ENCODE assay signal across 18 mouse cellular contexts in the genomic region with DNA sequence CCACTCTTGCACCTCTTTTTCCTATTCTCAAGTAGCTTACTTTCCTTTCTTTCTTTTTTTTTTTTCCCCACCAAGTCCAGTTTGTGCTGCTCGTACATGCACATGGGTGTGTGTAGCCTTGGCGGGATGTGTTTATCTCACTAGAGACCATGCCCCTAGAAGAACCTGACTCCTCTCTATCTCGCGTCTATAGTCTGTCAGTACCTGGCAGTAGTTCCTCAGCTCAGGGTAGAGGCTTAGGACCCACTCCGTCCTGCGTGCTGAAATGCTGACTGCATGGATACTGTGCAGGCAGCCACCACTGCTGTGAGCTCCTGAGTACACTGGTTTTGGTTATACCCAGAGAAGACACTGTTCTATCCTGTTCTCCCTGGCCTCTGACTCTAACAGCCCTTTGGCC.
DNase-seq lines count a peak whose midpoint lies in the region; ATAC-seq and TF ChIP-seq lines count a peak whose summit lies in the region.
"Had no signal": no experiment of that assay in that cellular context is flagged by ENCODE, and none has a peak within 500 bp of the region (broad histone marks: within the 10 kb centered on the region; RNA-seq: fewer than 3 reads in every experiment).

No protein-coding gene starts in this region.

- H3K27ac ChIP-seq in lung, embryonic 14.5 days (ENCODE audit: low read depth): peak overlapping the region; percentile 33; the same call in 1 of the 2 replicates
- H3K27ac ChIP-seq in lung, postnatal 0 days (ENCODE audit: low read length): no peak overlapping the region
- H3K27ac ChIP-seq in liver, embryonic 13.5 days: no peak overlapping the region
- no peak overlapping the region for H3K27ac ChIP-seq in liver, embryonic 16.5 days (ENCODE audit: low read length)
- H3K27ac ChIP-seq: embryonic facial prominence, embryonic 15.5 days; forebrain, embryonic 15.5 days; heart, embryonic 13.5 days; hindbrain, embryonic 15.5 days had no signal

- H3K27me3 ChIP-seq in lung, embryonic 14.5 days (ENCODE audit: insufficient read depth, low read length): no peaks in the 10 kb centered on the region
- no peaks in the 10 kb centered on the region for H3K27me3 ChIP-seq in lung, postnatal 0 days (replicated peaks; ENCODE audit: insufficient read depth, low read length)
- no peaks in the 10 kb centered on the region for H3K27me3 ChIP-seq in liver, embryonic 13.5 days
- H3K27me3 ChIP-seq in liver, embryonic 16.5 days (ENCODE audit: control insufficient read depth, insufficient read depth, low read depth, low read length): no peaks in the 10 kb centered on the region
- H3K27me3 ChIP-seq: embryonic facial prominence, embryonic 15.5 days; forebrain, embryonic 15.5 days; heart, embryonic 13.5 days; hindbrain, embryonic 15.5 days had no signal

- H3K4me3 ChIP-seq in lung, embryonic 14.5 days (ENCODE audit: low read depth, low read length): no peak overlapping the region
- no peak overlapping the region for H3K4me3 ChIP-seq in lung, postnatal 0 days (ENCODE audit: low read depth, low read length)
- H3K4me3 ChIP-seq in liver, embryonic 13.5 days (replicated peaks): no peak overlapping the region
- no peak overlapping the region for H3K4me3 ChIP-seq in liver, embryonic 16.5 days (ENCODE audit: low read depth, low read length)
- H3K4me3 ChIP-seq: embryonic facial prominence, embryonic 15.5 days; erythroblast, embryonic 14.5 days; forebrain, embryonic 15.5 days; heart, embryonic 13.5 days; hindbrain, embryonic 15.5 days had no signal

- H3K9me3 ChIP-seq in lung, embryonic 14.5 days (ENCODE audit: low read depth, low read length): no peaks in the 10 kb centered on the region
- H3K9me3 ChIP-seq in lung, postnatal 0 days (ENCODE audit: low read length): no peaks in the 10 kb centered on the region
- no peaks in the 10 kb centered on the region for H3K9me3 ChIP-seq in liver, embryonic 13.5 days (replicated peaks)
- no peaks in the 10 kb centered on the region for H3K9me3 ChIP-seq in liver, embryonic 16.5 days (replicated peaks; ENCODE audit: control insufficient read depth, low read length)
- H3K9me3 ChIP-seq: embryonic facial prominence, embryonic 15.5 days; forebrain, embryonic 15.5 days; heart, embryonic 13.5 days; hindbrain, embryonic 15.5 days had no signal

- H3K36me3 ChIP-seq in lung, embryonic 14.5 days (ENCODE audit: insufficient read depth): 0 out of 2 replicates have a peak, but pooled peaks cover 4% of the 10 kb centered on the region
- no peaks in the 10 kb centered on the region for H3K36me3 ChIP-seq in lung, postnatal 0 days (ENCODE audit: insufficient read depth, low read length)
- H3K36me3 ChIP-seq in liver, embryonic 13.5 days: peaks cover 3% of the 10 kb centered on the region; the same call in 1 of the 2 replicates
- no peaks in the 10 kb centered on the region for H3K36me3 ChIP-seq in liver, embryonic 16.5 days (ENCODE audit: control insufficient read depth, insufficient read depth)
- H3K36me3 ChIP-seq: embryonic facial prominence, embryonic 15.5 days; forebrain, embryonic 15.5 days; hindbrain, embryonic 15.5 days had no signal

- ATAC-seq in lung, embryonic 14.5 days (ENCODE audit: insufficient read depth): no peak
- ATAC-seq in lung, postnatal 0 days: no peak
- ATAC-seq in liver, embryonic 13.5 days (ENCODE audit: low read depth): peak; percentile 84
- peak; percentile 66 for ATAC-seq in liver, embryonic 16.5 days (ENCODE audit: low read depth)
- ATAC-seq: forebrain, embryonic 15.5 days had no signal

- H3K4me1 ChIP-seq in lung, embryonic 14.5 days (ENCODE audit: insufficient read depth): peaks cover 6% of the 10 kb centered on the region; the same call in 1 of the 2 replicates
- peaks cover 3% of the 10 kb centered on the region; the same call in 1 of the 2 replicates for H3K4me1 ChIP-seq in lung, postnatal 0 days (ENCODE audit: insufficient read depth, low read depth, low read length)
- peaks cover 62% of the 10 kb centered on the region for H3K4me1 ChIP-seq in liver, embryonic 13.5 days (replicated peaks)
- H3K4me1 ChIP-seq in liver, embryonic 16.5 days (ENCODE audit: control insufficient read depth, low read depth, low read length): peaks cover 14% of the 10 kb centered on the region
- H3K4me1 ChIP-seq: hindbrain, embryonic 15.5 days had no signal

- H3K4me2 ChIP-seq in lung, embryonic 14.5 days: no peak overlapping the region
- no peak overlapping the region for H3K4me2 ChIP-seq in lung, postnatal 0 days (replicated peaks; ENCODE audit: low read depth, low read length)
- H3K4me2 ChIP-seq in liver, embryonic 13.5 days: no peak overlapping the region
- H3K4me2 ChIP-seq in liver, embryonic 16.5 days (ENCODE audit: low read depth, low read length): no peak overlapping the region
- H3K4me2 ChIP-seq: embryonic facial prominence, embryonic 15.5 days; forebrain, embryonic 15.5 days; heart, embryonic 13.5 days; hindbrain, embryonic 15.5 days had no signal

- TF ChIP-seq CTCF in lung, embryonic 14.5 days (IDR thresholded peaks at IDR 0.05; ENCODE audit: low read depth): no peak
- TF ChIP-seq CTCF in lung, postnatal 0 days (IDR thresholded peaks at IDR 0.05): no peak

- WGBS in lung, embryonic 14.5 days: 67% methylated on average over 6 of the region's 6 CpGs
- WGBS in lung, postnatal 0 days: 67% methylated on average over 6 of the region's 6 CpGs
- WGBS in liver, embryonic 13.5 days (ENCODE audit: insufficient replicate concordance): 28% methylated on average over 6 of the region's 6 CpGs
- 41% methylated on average over 6 of the region's 6 CpGs for WGBS in liver, embryonic 16.5 days (ENCODE audit: insufficient replicate concordance)

- no peak for TF ChIP-seq EP300 in lung, postnatal 0 days (IDR thresholded peaks at IDR 0.05)

- H3K9ac ChIP-seq in lung, embryonic 14.5 days: no peak overlapping the region
- no peak overlapping the region for H3K9ac ChIP-seq in lung, postnatal 0 days (replicated peaks; ENCODE audit: low read depth)
- no peak overlapping the region for H3K9ac ChIP-seq in liver, embryonic 13.5 days
- H3K9ac ChIP-seq in liver, embryonic 16.5 days (ENCODE audit: low read depth, low read length): no peak overlapping the region
- H3K9ac ChIP-seq: embryonic facial prominence, embryonic 15.5 days; forebrain, embryonic 15.5 days; heart, embryonic 13.5 days; hindbrain, embryonic 15.5 days had no signal

- no peak for DNase-seq in lung, embryonic 14.5 days
- DNase-seq in lung, postnatal 0 days (ENCODE audit: low spot score): no peak
- no peak for DNase-seq in liver, embryonic 13.5 days
- DNase-seq in gastrocnemius, adult 18-20 months (ENCODE audit: low spot score): no peak
- DNase-seq in cerebellum, postnatal 25 days: no peak
- DNase-seq in spleen, adult 12 weeks (ENCODE audit: low spot score): no peak
- DNase-seq: adrenal gland, adult 2 months; adrenal gland, postnatal 25 days; cerebellum, adult 18-20 months; cerebellum, adult 9-11 months; gastrocnemius, postnatal 14 days; heart, postnatal 36 days had no signal

Comparison
In these comparisons a context has a peak if more than half of its experiments do, and no peak if none do; other contexts are left out.
1. ATAC-seq: peak in liver, embryonic 13.5 days (single experiment) and liver, embryonic 16.5 days (single experiment); none in lung, embryonic 14.5 days (single experiment) and lung, postnatal 0 days (single experiment).